Comparison of ENCODE assay signal across 16 mouse cellular contexts in the genomic region with DNA sequence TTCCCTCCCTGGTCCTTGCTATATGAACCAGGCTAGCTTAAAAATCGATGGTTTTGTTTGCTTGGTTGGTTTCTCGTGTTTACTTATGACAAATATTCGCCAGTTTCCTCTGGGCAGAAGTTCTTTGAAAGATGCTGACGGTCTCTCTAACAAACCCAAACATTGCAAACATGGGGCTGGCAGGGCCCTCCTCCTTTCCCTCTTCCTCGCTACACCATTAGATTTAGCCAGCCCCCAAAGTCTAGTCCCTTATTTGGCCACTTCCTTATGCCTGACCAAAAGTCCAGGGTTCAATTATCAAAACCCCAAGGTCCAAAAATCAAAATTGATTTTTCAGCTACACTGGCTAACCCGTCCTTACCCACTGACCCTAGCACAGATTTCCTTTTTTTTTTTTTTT.
"Had no signal": no experiment of that assay in that cellular context is flagged by ENCODE, and none has a peak within 500 bp of the region (broad histone marks: within the 10 kb centered on the region; RNA-seq: fewer than 3 reads in every experiment).

No protein-coding gene starts in this region.

- H3K4me1 ChIP-seq: limb, embryonic 15.5 days; midbrain, embryonic 15.5 days; neural tube, embryonic 12.5 days; stomach, embryonic 15.5 days had no signal

- H3K27me3 ChIP-seq: limb, embryonic 15.5 days; lung, embryonic 15.5 days; midbrain, embryonic 15.5 days; neural tube, embryonic 12.5 days; stomach, embryonic 15.5 days had no signal

- H3K9ac ChIP-seq: limb, embryonic 15.5 days; liver, embryonic 14.5 days; lung, embryonic 15.5 days; midbrain, embryonic 15.5 days; neural tube, embryonic 12.5 days; stomach, embryonic 15.5 days had no signal

- ATAC-seq: midbrain, embryonic 15.5 days had no signal

- DNase-seq: lung, adult 2 months; lung, postnatal 10 days; right cerebral cortex, postnatal 14 days; thymus, adult 2 months; thymus, postnatal 25 days; thymus, postnatal 4 days had no signal

- H3K4me2 ChIP-seq: limb, embryonic 15.5 days; lung, embryonic 15.5 days; midbrain, embryonic 11.5 days; midbrain, embryonic 15.5 days; neural tube, embryonic 12.5 days; stomach, embryonic 15.5 days had no signal

- H3K27ac ChIP-seq: limb, embryonic 15.5 days; liver, embryonic 14.5 days; lung, embryonic 15.5 days; macrophage; midbrain, embryonic 15.5 days; neural tube, embryonic 12.5 days; stomach, embryonic 15.5 days; stomach, postnatal 0 days had no signal

- H3K36me3 ChIP-seq: limb, embryonic 15.5 days; lung, embryonic 15.5 days; midbrain, embryonic 15.5 days; neural tube, embryonic 12.5 days; stomach, embryonic 15.5 days had no signal

- H3K9me3 ChIP-seq: limb, embryonic 15.5 days; lung, embryonic 15.5 days; megakaryocyte, embryonic 14.5 days; midbrain, embryonic 15.5 days; neural tube, embryonic 12.5 days; stomach, embryonic 15.5 days had no signal

- H3K4me3 ChIP-seq: limb, embryonic 15.5 days; lung, embryonic 15.5 days; megakaryocyte, embryonic 14.5 days; midbrain, embryonic 15.5 days; neural tube, embryonic 12.5 days; stomach, embryonic 15.5 days had no signal
